Mouse (Mus musculus): ENCODE results near the gene Trmt10c. TPM values are rescaled to one million over a fixed set of nuclear protein-coding genes. Genes with fewer than 3 reads are reported as not detected.
"Not testable (repeated sequence)": the region's sequence is repeated elsewhere in the genome, so short reads cannot be mapped to it uniquely, and the experiment has no call there.

The Trmt10c gene
- polyA plus RNA-seq (2012; rRNA removed) = 2.5 and 2.7 TPM in 2 replicates

- no peak for DNase-seq (ENCODE audit: low read depth)
These were observed at the start of gene Trmt10c for GRCm38 (mm10) chr16:56037138-56038010. Gene Trmt10c, minus strand, starts transcription at chr16:56037819.

- DNase-seq (ENCODE audit: low read depth) = no peak
These were observed 48.7 kb upstream of the Trmt10c start for GRCm38 (mm10) chr16:56086336-56086735.

DNA sequence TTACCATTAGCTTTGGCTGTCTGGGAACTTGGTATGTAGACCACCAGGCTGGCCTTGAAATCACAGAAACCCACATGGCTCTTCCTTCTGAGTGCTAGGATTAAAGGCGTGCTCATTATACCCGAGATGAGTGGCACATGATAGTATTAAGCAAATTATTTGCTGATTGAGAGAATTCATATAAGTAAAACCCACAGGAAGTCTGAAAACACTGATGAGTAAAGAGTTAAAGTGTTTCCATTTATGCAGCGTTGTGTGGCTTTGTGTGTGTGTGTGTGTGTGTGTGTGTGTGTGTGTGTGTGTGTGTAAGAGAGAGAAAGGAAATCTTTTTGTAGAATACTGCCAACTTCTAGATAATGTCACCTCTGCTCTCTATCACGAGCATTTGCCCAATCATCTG, 44.1 kb upstream of the Trmt10c start:
- DNase-seq (ENCODE audit: low read depth) = no peak

GRCm38 (mm10) chr16:56079419-56079818, 41.8 kb upstream of the Trmt10c start:
- DNase-seq (ENCODE audit: low read depth) = no peak

GRCm38 (mm10) chr16:56076121-56076869, 38.7 kb upstream of the Trmt10c start:
- no peak for DNase-seq (ENCODE audit: low read depth)

DNA sequence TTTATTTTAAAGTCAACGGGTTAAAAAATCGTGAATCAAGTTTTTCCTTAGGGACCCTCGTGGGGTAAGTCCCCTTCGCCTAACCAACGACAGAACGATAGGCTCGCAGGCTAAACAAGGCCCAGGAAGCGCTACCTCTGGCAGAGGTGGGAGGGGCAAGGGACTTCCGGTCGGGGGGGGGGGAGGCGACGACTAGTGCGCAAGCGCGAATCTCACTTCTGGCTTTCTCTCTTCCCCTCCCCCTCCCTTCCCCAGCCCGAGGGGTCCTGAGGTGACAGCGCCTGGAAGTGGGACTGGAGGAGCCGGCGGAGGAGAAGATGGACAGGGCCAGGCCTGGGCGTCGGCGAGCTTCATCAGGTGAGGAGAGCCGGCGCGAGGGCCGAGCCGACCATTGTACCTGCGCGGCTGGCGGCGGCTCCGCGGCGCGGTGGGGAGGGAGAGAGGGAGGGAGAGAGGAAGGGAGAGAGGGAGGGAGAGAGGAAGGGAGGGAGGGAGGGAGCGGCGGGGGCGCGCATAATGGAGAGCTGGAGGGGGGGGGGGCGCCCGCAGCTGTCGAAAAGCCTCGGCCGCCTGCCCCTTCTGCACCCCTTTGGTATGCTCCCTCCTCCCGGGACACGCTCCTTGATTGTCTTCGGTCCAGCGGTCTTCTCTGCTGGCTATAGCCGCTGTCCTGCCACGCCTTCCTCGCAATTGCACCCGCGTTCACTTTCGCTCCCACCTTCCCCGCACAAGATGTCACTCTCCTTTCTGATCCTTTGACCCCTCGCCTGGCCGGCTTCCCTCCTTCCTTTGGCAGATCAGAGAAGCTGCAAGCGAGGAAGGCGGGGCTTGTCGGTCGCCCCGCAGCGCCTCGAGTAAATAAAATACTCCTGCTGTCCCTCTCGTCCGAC, 37.8 kb upstream of the Trmt10c start:
- no peak for DNase-seq (ENCODE audit: low read depth)

- no peak for DNase-seq (ENCODE audit: low read depth)
These were observed 36.9 kb upstream of the Trmt10c start for GRCm38 (mm10) chr16:56074565-56074964.

DNA sequence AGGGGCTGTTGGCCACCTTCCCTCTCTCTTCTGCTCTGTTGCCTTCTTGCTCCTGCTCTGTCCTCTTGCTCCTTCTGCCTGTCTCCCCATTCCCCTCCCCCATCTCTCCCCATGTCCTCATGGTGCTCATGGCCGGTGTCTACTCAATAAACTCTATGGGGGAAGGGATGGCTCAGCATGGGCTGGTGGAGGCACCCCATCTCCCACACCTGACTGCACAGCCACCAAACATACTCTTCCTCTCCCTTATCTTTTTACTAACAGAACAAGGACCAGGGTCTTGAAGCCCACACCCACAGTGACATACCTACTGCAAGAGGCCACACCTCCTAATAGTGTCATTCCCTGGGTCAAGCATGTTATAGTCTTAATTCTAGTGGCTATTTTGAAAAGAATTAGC, 36.5 kb upstream of the Trmt10c start:
- DNase-seq (ENCODE audit: low read depth) = no peak

GRCm38 (mm10) chr16:56073150-56073549, 35.5 kb upstream of the Trmt10c start:
- DNase-seq (ENCODE audit: low read depth) = not testable (repeated sequence)

DNA sequence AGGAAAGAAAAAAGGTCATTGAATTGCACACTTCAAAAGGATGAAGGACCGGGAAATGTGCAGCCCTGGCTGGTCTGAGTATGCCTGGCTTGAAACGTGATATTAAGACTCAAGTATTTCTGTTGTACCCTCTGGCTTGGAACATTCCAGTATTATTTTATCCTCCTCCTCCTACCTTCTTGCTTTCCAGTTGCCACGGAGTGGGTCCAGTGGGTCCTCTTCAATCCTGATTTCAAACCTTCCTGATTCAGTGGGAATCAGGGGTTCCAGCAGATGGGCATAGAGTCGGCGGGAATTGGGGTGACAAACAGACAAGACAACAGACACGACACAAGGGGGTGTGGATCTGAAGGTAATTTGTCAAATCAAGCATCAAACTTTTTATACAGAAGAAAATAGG, 34.9 kb upstream of the Trmt10c start:
- no peak for DNase-seq (ENCODE audit: low read depth)

DNA sequence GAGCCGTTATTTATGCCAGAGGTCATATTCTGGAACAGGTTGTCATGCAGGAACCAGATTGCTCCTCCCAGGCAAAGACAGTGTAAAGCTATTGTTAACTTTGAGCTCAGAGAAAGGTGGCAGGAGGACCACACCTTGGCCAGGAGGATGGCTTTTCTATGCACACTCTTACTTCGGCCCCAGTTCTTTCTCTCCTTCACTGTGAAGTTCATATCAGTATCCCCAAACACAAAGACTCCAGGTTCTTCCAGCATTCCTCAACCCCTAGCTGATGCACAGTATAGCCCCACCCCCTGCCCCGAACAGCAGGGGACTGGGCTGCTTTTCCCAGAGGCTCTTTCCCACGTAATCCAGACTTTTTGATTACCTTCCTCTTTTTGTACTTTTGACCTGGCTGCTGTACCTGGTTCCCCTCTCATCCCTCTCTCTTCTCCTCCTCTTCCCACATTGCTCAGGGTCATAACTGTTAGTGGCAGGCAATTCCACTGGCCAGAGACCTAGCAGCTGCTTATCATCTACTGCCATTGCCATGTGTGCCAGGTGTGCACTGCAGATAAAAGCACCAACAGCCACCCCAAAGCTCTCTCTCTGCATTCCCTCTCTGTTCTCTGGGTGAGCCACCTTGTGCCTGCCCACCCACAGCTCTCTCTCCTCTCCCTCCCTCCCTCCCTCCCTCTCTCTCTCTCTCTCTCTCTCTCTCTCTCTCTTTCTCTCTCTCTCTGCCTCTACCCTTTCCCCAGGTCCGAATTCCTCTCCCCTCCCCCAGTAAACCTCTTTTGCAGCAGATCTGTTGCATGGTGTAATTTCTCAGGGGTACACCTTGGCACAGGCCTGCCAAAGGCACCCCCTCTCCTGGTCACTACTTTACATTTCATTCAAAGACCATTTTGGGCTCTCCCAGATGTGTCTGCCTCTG, 34.0 kb upstream of the Trmt10c start:
- no peak for DNase-seq (ENCODE audit: low read depth)

GRCm38 (mm10) chr16:56068523-56069070, 31.0 kb upstream of the Trmt10c start:
- DNase-seq (ENCODE audit: low read depth) = no peak

GRCm38 (mm10) chr16:56066113-56066512, 28.5 kb upstream of the Trmt10c start:
- DNase-seq (ENCODE audit: low read depth) = no peak

- no peak for DNase-seq (ENCODE audit: low read depth)
These were observed 26.8 kb upstream of the Trmt10c start for GRCm38 (mm10) chr16:56064334-56064990.

GRCm38 (mm10) chr16:56062981-56063380, 25.4 kb upstream of the Trmt10c start:
- DNase-seq (ENCODE audit: low read depth) = no peak

- DNase-seq (ENCODE audit: low read depth) = no peak
These were observed 24.5 kb upstream of the Trmt10c start for GRCm38 (mm10) chr16:56061995-56062594.

- DNase-seq (ENCODE audit: low read depth) = no peak
These were observed 20.5 kb upstream of the Trmt10c start for GRCm38 (mm10) chr16:56058151-56058550.

DNA sequence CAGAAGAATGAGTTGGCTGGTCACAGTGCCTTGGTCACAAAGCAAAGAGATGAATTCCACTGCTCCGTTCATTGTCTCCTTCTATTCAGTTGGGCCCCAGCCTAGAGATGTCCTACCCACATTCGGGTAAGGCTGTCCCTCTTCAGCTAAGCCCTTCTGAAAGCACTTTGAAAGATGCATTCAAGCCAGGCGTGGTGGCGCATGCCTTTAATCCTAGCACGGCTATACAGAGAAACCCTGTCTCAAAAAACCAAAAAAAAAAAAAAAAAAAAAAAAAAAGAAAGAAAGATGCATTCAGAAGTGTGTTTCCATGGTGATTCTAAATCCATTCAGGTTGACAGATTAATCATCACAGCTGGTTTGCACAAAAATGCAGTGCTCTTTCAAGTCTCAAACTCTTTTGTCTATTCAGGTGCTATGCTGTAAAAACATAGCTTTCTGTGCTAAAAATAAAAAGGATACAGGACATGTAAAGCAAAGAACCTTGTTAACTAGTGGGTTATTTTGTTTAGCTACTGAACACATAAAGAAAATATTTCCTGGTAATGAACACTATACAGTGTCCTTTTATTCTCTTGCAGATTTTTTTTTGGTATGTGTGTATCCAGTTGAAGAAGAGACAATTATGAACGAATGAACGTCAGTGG, 19.4 kb upstream of the Trmt10c start:
- DNase-seq (ENCODE audit: low read depth) = no peak

GRCm38 (mm10) chr16:56055911-56056310, 18.3 kb upstream of the Trmt10c start:
- no peak for DNase-seq (ENCODE audit: low read depth)

Measured in gonadal fat pad, adult 2 months (tissue).